Mouse (Mus musculus): Measurements from ENCODE around the gene Mettl17. TPM values are rescaled to one million over a fixed set of nuclear protein-coding genes. Genes with fewer than 3 reads are reported as not detected.

Gene Mettl17
- polyA plus RNA-seq, 1 experiment from 2014 or later = 68.0 TPM

GRCm38 (mm10) chr14:51883527-51884030 lies 1.1 kb upstream of the Mettl17 start:
- H3K4me2 ChIP-seq (replicated peaks) = peak overlapping the region; percentile 65
- peaks cover 12% of the 10 kb centered on the region for H3K4me1 ChIP-seq
- WGBS = 0% methylated on average over 4 of the region's 4 CpGs
- H3K27me3 ChIP-seq = no peaks in the 10 kb centered on the region
- peaks cover 19% of the 10 kb centered on the region for H3K36me3 ChIP-seq
- H3K9me3 ChIP-seq = no peaks in the 10 kb centered on the region
- H3K9ac ChIP-seq (replicated peaks) = no peak overlapping the region
- peak overlapping the region; percentile 87 for H3K27ac ChIP-seq (replicated peaks)
- ATAC-seq (ENCODE audit: low FRiP score, low read depth) = peak; percentile 53
- H3K4me3 ChIP-seq = peak overlapping the region; percentile 69

GRCm38 (mm10) chr14:51884031-51884544 lies 554 bp upstream of the Mettl17 start:
- Histone ChIP-seq H3K4me1 (peaks cover 12% of the 10 kb centered on the region), H3K9ac (replicated peaks) (peak overlapping the region; percentile 56), H3K4me3 (peak overlapping the region; percentile 69), H3K4me2 (replicated peaks) (peak overlapping the region; percentile 65), H3K27me3 (no peaks in the 10 kb centered on the region), H3K27ac (replicated peaks) (peak overlapping the region; percentile 87), H3K36me3 (peaks cover 24% of the 10 kb centered on the region), H3K9me3 (no peaks in the 10 kb centered on the region)
- WGBS = 1% methylated on average over 14 of the region's 14 CpGs
- ATAC-seq (ENCODE audit: low FRiP score, low read depth) = peak; percentile 57

- Histone ChIP-seq H3K4me2 (replicated peaks) (peak overlapping the region; percentile 65), H3K27me3 (no peaks in the 10 kb centered on the region), H3K9ac (replicated peaks) (no peak overlapping the region), H3K36me3 (peaks cover 43% of the 10 kb centered on the region), H3K27ac (replicated peaks) (no peak overlapping the region), H3K4me3 (peak overlapping the region; percentile 69), H3K4me1 (peaks cover 12% of the 10 kb centered on the region), H3K9me3 (no peaks in the 10 kb centered on the region)
- WGBS = 39% methylated on average over 6 of the region's 6 CpGs
- no peak for ATAC-seq (ENCODE audit: low FRiP score, low read depth)
Measured at GRCm38 (mm10) chr14:51886051-51886450, 1.4 kb downstream of the Mettl17 start.

- no peak for ATAC-seq (ENCODE audit: low FRiP score, low read depth)
- H3K27me3 ChIP-seq = no peaks in the 10 kb centered on the region
- peaks cover 68% of the 10 kb centered on the region for H3K36me3 ChIP-seq
Measured at GRCm38 (mm10) chr14:51889833-51890232, 5.2 kb downstream of the Mettl17 start.

GRCm38 (mm10) chr14:51892191-51892939 lies 7.7 kb downstream of the Mettl17 start, which contains the start of gene Slc39a2:
Gene Slc39a2, plus strand, starts transcription at chr14:51892889.
- 95% methylated on average over 9 of the region's 9 CpGs for WGBS
- ATAC-seq (ENCODE audit: low FRiP score, low read depth) = no peak

More at GRCm38 (mm10) chr14:51889833-51890232, 5.2 kb downstream of the Mettl17 start:
- Histone ChIP-seq H3K4me2 (replicated peaks) (no peak overlapping the region), H3K9ac (replicated peaks) (no peak overlapping the region), H3K27ac (replicated peaks) (no peak overlapping the region), H3K9me3 (no peaks in the 10 kb centered on the region), H3K4me3 (no peak overlapping the region), H3K4me1 (peaks cover 12% of the 10 kb centered on the region)
- 91% methylated on average over 6 of the region's 6 CpGs for WGBS

GRCm38 (mm10) chr14:51893094-51893794 lies 8.6 kb downstream of the Mettl17 start:
- no peak overlapping the region for H3K9ac ChIP-seq (replicated peaks)
- no peaks in the 10 kb centered on the region for H3K9me3 ChIP-seq
- H3K27ac ChIP-seq (replicated peaks) = no peak overlapping the region
- no peak for ATAC-seq (ENCODE audit: low FRiP score, low read depth)
- peaks cover 58% of the 10 kb centered on the region for H3K36me3 ChIP-seq
- H3K4me2 ChIP-seq (replicated peaks) = no peak overlapping the region
- no peak overlapping the region for H3K4me3 ChIP-seq
- 27% methylated on average over 10 of the region's 10 CpGs for WGBS
- H3K27me3 ChIP-seq = no peaks in the 10 kb centered on the region
- no peaks in the 10 kb centered on the region for H3K4me1 ChIP-seq

More at GRCm38 (mm10) chr14:51892191-51892939, 7.7 kb downstream of the Mettl17 start, which contains the start of gene Slc39a2:
- no peaks in the 10 kb centered on the region for H3K9me3 ChIP-seq
- H3K27me3 ChIP-seq = no peaks in the 10 kb centered on the region
- no peak within 1 kb of the TSS for H3K9ac ChIP-seq (replicated peaks)
- no peaks in the 10 kb centered on the region for H3K4me1 ChIP-seq
- no peak within 1 kb of the TSS for H3K27ac ChIP-seq (replicated peaks)
- H3K4me3 ChIP-seq = no peak within 1 kb of the TSS
- H3K4me2 ChIP-seq (replicated peaks) = no peak within 1 kb of the TSS
- peaks cover 65% of the 10 kb centered on the region for H3K36me3 ChIP-seq

- Histone ChIP-seq H3K4me1 (no peaks in the 10 kb centered on the region), H3K4me3 (no peak overlapping the region), H3K27me3 (no peaks in the 10 kb centered on the region), H3K27ac (replicated peaks) (no peak overlapping the region), H3K9ac (replicated peaks) (no peak overlapping the region), H3K36me3 (peaks cover 52% of the 10 kb centered on the region), H3K4me2 (replicated peaks) (no peak overlapping the region), H3K9me3 (no peaks in the 10 kb centered on the region)
- 66% methylated on average over 3 of the region's 3 CpGs for WGBS
- ATAC-seq (ENCODE audit: low FRiP score, low read depth) = no peak
Measured at GRCm38 (mm10) chr14:51893809-51894208, 9.2 kb downstream of the Mettl17 start.

- H3K9ac ChIP-seq (replicated peaks) = no peak overlapping the region
- no peaks in the 10 kb centered on the region for H3K9me3 ChIP-seq
- H3K4me3 ChIP-seq = no peak overlapping the region
- 77% methylated on average over 14 of the region's 14 CpGs for WGBS
- no peaks in the 10 kb centered on the region for H3K4me1 ChIP-seq
- no peaks in the 10 kb centered on the region for H3K27me3 ChIP-seq
- H3K36me3 ChIP-seq = peaks cover 40% of the 10 kb centered on the region
- no peak for ATAC-seq (ENCODE audit: low FRiP score, low read depth)
- no peak overlapping the region for H3K27ac ChIP-seq (replicated peaks)
- H3K4me2 ChIP-seq (replicated peaks) = no peak overlapping the region
Measured at GRCm38 (mm10) chr14:51895071-51895470, 10.4 kb downstream of the Mettl17 start.

- Histone ChIP-seq H3K9ac (replicated peaks) (no peak overlapping the region), H3K9me3 (no peaks in the 10 kb centered on the region), H3K36me3 (peaks cover 31% of the 10 kb centered on the region), H3K4me3 (no peak overlapping the region), H3K4me2 (replicated peaks) (no peak overlapping the region), H3K27me3 (no peaks in the 10 kb centered on the region), H3K27ac (replicated peaks) (no peak overlapping the region), H3K4me1 (no peaks in the 10 kb centered on the region)
- WGBS = 81% methylated on average over 6 of the region's 6 CpGs
- no peak for ATAC-seq (ENCODE audit: low FRiP score, low read depth)
Measured at GRCm38 (mm10) chr14:51896019-51896418, 11.4 kb downstream of the Mettl17 start.

- H3K36me3 ChIP-seq = peaks cover 24% of the 10 kb centered on the region
Measured at GRCm38 (mm10) chr14:51896539-51897170, 12.0 kb downstream of the Mettl17 start.

GRCm38 (mm10) chr14:51899351-51899750 lies 14.7 kb downstream of the Mettl17 start:
- no peak for ATAC-seq (ENCODE audit: low FRiP score, low read depth)
- WGBS = 94% methylated on average over 1 of the region's 1 CpGs
- no peaks in the 10 kb centered on the region for H3K27me3 ChIP-seq
- no peak overlapping the region for H3K9ac ChIP-seq (replicated peaks)
- no peak overlapping the region for H3K4me2 ChIP-seq (replicated peaks)
- peaks cover 8% of the 10 kb centered on the region; the same call in 1 of the 2 replicates for H3K36me3 ChIP-seq
- no peaks in the 10 kb centered on the region for H3K9me3 ChIP-seq
- no peaks in the 10 kb centered on the region for H3K4me1 ChIP-seq
- no peak overlapping the region for H3K27ac ChIP-seq (replicated peaks)
- no peak overlapping the region for H3K4me3 ChIP-seq

More at GRCm38 (mm10) chr14:51896539-51897170, 12.0 kb downstream of the Mettl17 start:
- no peak for ATAC-seq (ENCODE audit: low FRiP score, low read depth)
- WGBS = 82% methylated on average over 8 of the region's 8 CpGs
- no peak overlapping the region for H3K27ac ChIP-seq (replicated peaks)
- H3K4me3 ChIP-seq = no peak overlapping the region
- H3K4me1 ChIP-seq = no peaks in the 10 kb centered on the region
- no peaks in the 10 kb centered on the region for H3K9me3 ChIP-seq
- H3K4me2 ChIP-seq (replicated peaks) = no peak overlapping the region
- no peak overlapping the region for H3K9ac ChIP-seq (replicated peaks)
- H3K27me3 ChIP-seq = no peaks in the 10 kb centered on the region
